Mouse (Mus musculus) MEL (cell line): ENCODE data around the gene Hacl1.

ENCODE experiments used
- GATA1 ChIP-seq: IDR thresholded peaks from 2 replicates; pipeline ENCODE4 v1.6.1; 2011; ENCODE audit warnings: low read depth, low read length, improper control_type of control experiment
- KAT2A ChIP-seq: conservative IDR thresholded peaks from 2 replicates; pipeline ENCODE4 v1.6.1; 2012; ENCODE audit warnings: low read depth, low read length, improper control_type of control experiment, inconsistent platforms

GRCm38 (mm10) chr14:31653101-31653875 lies 12.2 kb upstream of the Hacl1 start:
- TF ChIP-seq GATA1 (peak; percentile 97), KAT2A (peak; percentile 59; the same call in 1 of the 2 replicates)
